Mouse (Mus musculus) CD8-positive naive resting alpha-beta T cell, adult 2 months (primary cell): ENCODE data around the gene Fblim1.
"Not testable (repeated sequence)": the region's sequence is repeated elsewhere in the genome, so short reads cannot be mapped to it uniquely, and the experiment has no call there.

ENCODE experiments used
- DNase-seq, 2 experiments: peaks; one replicate each; pipeline ENCODE4 v3.0.0; 2022; ENCODE audit warnings: low read depth in 2 of 2, low spot score in 2 of 2

Gene Fblim1

GRCm38 (mm10) chr4:141570821-141571220 lies 35.1 kb downstream of the Fblim1 start:
- no peak for DNase-seq

GRCm38 (mm10) chr4:141570004-141570403 lies 35.9 kb downstream of the Fblim1 start:
- no peak for DNase-seq

GRCm38 (mm10) chr4:141568966-141569365 lies 36.9 kb downstream of the Fblim1 start:
- no peak for DNase-seq

- DNase-seq, result not testable (repeated sequence)
These were observed 38.7 kb downstream of the Fblim1 start for GRCm38 (mm10) chr4:141567174-141567573.

GRCm38 (mm10) chr4:141566187-141566586 lies 39.7 kb downstream of the Fblim1 start:
- no peak for DNase-seq

GRCm38 (mm10) chr4:141565325-141565724 lies 40.6 kb downstream of the Fblim1 start:
- DNase-seq, result no peak

- DNase-seq, result no peak
These were observed 41.2 kb downstream of the Fblim1 start for GRCm38 (mm10) chr4:141564660-141565059.

- DNase-seq, result no peak
These were observed 41.7 kb downstream of the Fblim1 start for GRCm38 (mm10) chr4:141564209-141564608.

- DNase-seq, result no peak
These were observed 43.6 kb downstream of the Fblim1 start for GRCm38 (mm10) chr4:141562281-141562680.

- DNase-seq, result not testable (repeated sequence)
These were observed 44.5 kb downstream of the Fblim1 start for GRCm38 (mm10) chr4:141561331-141561919.

- peak; percentile 71 to 77 for DNase-seq
These were observed 46.0 kb downstream of the Fblim1 start for GRCm38 (mm10) chr4:141559898-141560263.

GRCm38 (mm10) chr4:141559131-141559897 lies 46.6 kb downstream of the Fblim1 start:
- DNase-seq, result peak; percentile 57 to 69

GRCm38 (mm10) chr4:141558658-141559057 lies 47.2 kb downstream of the Fblim1 start:
- DNase-seq, result no peak

- DNase-seq, result not testable (repeated sequence)
These were observed 49.7 kb downstream of the Fblim1 start for GRCm38 (mm10) chr4:141556163-141556562.

GRCm38 (mm10) chr4:141554255-141554865 lies 51.5 kb downstream of the Fblim1 start:
- DNase-seq, result not testable (repeated sequence)

GRCm38 (mm10) chr4:141552484-141552883 lies 53.4 kb downstream of the Fblim1 start:
- DNase-seq, result no peak

- DNase-seq, result no peak
These were observed 58.6 kb downstream of the Fblim1 start for GRCm38 (mm10) chr4:141547299-141547698.

GRCm38 (mm10) chr4:141546334-141547200 lies 59.3 kb downstream of the Fblim1 start:
- DNase-seq, result peak; percentile 73

GRCm38 (mm10) chr4:141545743-141546333 lies 60.1 kb downstream of the Fblim1 start:
- DNase-seq, result peak; percentile 99 to 100

- DNase-seq, result peak in 1 of 2 experiments; percentile 25
These were observed 60.7 kb downstream of the Fblim1 start for GRCm38 (mm10) chr4:141545071-141545742.
